Mouse (Mus musculus): Measurements from ENCODE around the gene Ap1g2. TPM values are rescaled to one million over a fixed set of nuclear protein-coding genes. Genes with fewer than 3 reads are reported as not detected.

Ap1g2 gene
- polyA plus RNA-seq, 1 experiment: 28.2 TPM

DNA sequence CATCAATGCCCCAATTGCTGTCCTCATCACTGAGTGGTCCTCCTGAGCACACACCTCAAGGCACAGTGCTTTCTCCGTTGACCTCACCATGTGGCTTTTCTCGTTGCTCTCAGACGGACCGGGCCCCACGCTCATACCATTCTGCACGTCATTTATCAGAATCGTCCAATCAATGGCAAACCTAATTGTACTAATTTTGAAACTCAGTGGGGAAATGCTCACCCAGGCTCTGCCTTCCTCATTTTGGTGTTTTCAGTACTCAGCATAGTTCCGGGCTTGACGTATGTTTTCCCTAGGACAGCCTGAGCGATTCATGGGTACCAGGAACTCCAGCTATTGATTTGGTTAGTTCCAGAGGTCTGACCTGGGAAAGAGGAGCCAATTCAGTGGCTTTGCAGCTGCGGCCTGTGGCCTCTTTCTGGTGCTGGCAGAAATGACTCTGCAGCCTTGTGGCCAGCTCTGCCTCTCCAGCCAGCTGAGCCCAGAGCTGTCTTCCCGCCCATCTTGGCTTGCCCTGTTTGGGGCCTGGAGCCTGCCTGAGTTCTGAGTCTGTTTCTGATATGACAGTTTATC, 40.5 kb upstream of the Ap1g2 start:
- Histone ChIP-seq H3K27me3 (replicated peaks; ENCODE audit: control insufficient read depth, insufficient read depth, low read length) (no peaks in the 10 kb centered on the region), H3K4me1 (ENCODE audit: control insufficient read depth, insufficient read depth, low read length) (no peaks in the 10 kb centered on the region), H3K4me3 (ENCODE audit: insufficient read depth, low read depth, low read length) (no peak overlapping the region), H3K36me3 (ENCODE audit: control insufficient read depth, insufficient read depth, low read length) (no peaks in the 10 kb centered on the region), H3K27ac (ENCODE audit: insufficient read depth, low read depth, low read length) (no peak overlapping the region)
- DNase-seq: peak; percentile 13
- TF ChIP-seq CTCF (conservative IDR thresholded peaks at IDR 0.05; ENCODE audit: insufficient read depth, insufficient read length, low read depth, low read length) (no peak), POLR2A (IDR thresholded peaks at IDR 0.05; ENCODE audit: low read depth, low read length) (no peak)
- WGBS: 84% methylated on average over 12 of the region's 12 CpGs

DNA sequence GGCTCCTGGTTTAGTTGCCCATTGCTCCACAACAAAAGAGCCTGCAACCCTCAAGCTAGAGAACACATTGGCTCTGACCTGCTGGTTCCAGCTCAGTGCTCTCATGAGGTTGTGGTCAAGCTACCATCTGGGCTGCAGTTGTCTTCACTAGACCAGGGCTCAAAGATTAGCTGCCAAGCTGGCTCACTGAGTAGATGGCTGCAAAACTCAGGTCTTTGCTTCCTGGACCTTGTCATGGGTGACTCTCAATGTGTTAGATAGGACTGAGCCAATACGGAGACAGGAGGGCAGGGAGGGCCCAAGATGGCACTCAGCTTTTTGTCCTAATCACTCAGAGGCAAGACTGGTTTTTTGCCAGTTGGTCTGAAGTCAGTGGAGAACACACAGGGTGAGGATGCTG, 39.9 kb upstream of the Ap1g2 start:
- 83% methylated on average over 1 of the region's 1 CpGs for WGBS
- Histone ChIP-seq H3K4me1 (ENCODE audit: control insufficient read depth, insufficient read depth, low read length) (no peaks in the 10 kb centered on the region), H3K4me3 (ENCODE audit: insufficient read depth, low read depth, low read length) (no peak overlapping the region), H3K27ac (ENCODE audit: insufficient read depth, low read depth, low read length) (no peak overlapping the region), H3K36me3 (ENCODE audit: control insufficient read depth, insufficient read depth, low read length) (no peaks in the 10 kb centered on the region), H3K27me3 (replicated peaks; ENCODE audit: control insufficient read depth, insufficient read depth, low read length) (no peaks in the 10 kb centered on the region)
- TF ChIP-seq CTCF (conservative IDR thresholded peaks at IDR 0.05; ENCODE audit: insufficient read depth, insufficient read length, low read depth, low read length): no peak
- no peak for TF ChIP-seq POLR2A (IDR thresholded peaks at IDR 0.05; ENCODE audit: low read depth, low read length)
- DNase-seq: peak; percentile 7

DNA sequence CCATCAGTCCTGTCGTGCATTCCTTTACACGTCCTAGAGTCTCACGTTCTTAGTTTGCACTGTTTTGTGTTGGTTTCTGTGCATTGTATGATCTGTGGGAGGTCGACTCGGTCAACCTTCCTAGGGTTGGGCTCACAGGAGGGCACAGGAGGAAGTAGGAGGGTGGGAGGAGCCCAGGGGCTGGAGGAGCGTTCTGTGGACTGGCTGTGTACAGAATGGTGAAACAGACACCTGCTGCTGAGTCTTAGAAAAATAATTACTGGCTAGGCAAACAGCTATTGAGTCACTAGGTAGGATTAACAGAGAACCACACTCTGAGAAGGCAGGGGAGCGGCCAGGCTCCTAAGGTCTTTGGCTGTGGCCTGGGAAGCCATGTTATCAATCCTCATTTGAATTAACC, 32.9 kb upstream of the Ap1g2 start:
- H3K4me3 ChIP-seq (ENCODE audit: insufficient read depth, low read depth, low read length): no peak overlapping the region
- H3K27me3 ChIP-seq (replicated peaks; ENCODE audit: control insufficient read depth, insufficient read depth, low read length): no peaks in the 10 kb centered on the region
- WGBS: 45% methylated on average over 7 of the region's 7 CpGs
- TF ChIP-seq CTCF (conservative IDR thresholded peaks at IDR 0.05; ENCODE audit: insufficient read depth, insufficient read length, low read depth, low read length): no peak
- no peak for TF ChIP-seq POLR2A (IDR thresholded peaks at IDR 0.05; ENCODE audit: low read depth, low read length)
- no peaks in the 10 kb centered on the region for H3K36me3 ChIP-seq (ENCODE audit: control insufficient read depth, insufficient read depth, low read length)
- no peaks in the 10 kb centered on the region for H3K4me1 ChIP-seq (ENCODE audit: control insufficient read depth, insufficient read depth, low read length)
- H3K27ac ChIP-seq (ENCODE audit: insufficient read depth, low read depth, low read length): no peak overlapping the region
- DNase-seq: no peak

DNA sequence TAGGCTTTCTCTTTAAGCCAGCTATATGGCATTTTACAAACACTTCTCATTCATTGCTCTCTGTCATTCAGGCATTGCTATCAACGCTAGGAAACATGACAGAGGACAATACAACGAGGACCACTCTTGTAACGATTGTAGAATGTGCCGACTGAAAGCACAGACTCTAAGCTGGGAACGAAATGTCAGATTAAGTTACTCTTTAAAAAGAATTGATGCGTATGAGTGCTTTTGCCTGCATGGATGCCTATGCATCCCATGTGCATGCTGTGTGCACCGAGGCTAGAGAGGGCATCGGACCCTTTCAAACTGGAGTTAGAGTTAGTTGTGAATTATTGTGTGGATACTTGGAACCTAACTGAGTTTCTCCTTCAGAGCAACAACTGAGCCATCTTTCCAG, 29.3 kb upstream of the Ap1g2 start:
- no peak overlapping the region for H3K4me3 ChIP-seq (ENCODE audit: insufficient read depth, low read depth, low read length)
- 36% methylated on average over 8 of the region's 8 CpGs for WGBS
- H3K27ac ChIP-seq (ENCODE audit: insufficient read depth, low read depth, low read length): no peak overlapping the region
- H3K27me3 ChIP-seq (replicated peaks; ENCODE audit: control insufficient read depth, insufficient read depth, low read length): no peaks in the 10 kb centered on the region
- no peaks in the 10 kb centered on the region for H3K36me3 ChIP-seq (ENCODE audit: control insufficient read depth, insufficient read depth, low read length)
- no peak for TF ChIP-seq POLR2A (IDR thresholded peaks at IDR 0.05; ENCODE audit: low read depth, low read length)
- no peak for TF ChIP-seq CTCF (conservative IDR thresholded peaks at IDR 0.05; ENCODE audit: insufficient read depth, insufficient read length, low read depth, low read length)
- no peak for DNase-seq
- no peaks in the 10 kb centered on the region for H3K4me1 ChIP-seq (ENCODE audit: control insufficient read depth, insufficient read depth, low read length)

DNA sequence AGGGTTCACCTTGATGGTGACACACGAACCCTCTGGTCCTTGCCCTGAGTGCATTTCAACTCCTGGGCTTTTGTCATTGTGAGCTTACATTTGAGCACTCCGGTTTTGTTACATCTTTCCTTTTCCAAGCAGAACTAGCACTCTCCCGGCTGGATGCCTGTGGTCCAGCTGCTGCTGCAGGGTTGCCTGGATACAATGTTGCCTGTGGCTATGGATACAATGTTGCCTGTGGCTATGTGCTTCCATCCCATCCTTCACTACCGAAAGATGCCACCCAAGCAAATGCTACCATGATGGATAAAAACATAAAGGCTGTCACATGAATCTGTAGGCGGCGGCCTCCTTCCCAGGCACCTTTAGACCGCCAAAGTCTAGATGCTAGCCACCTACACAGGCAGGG, 20.1 kb upstream of the Ap1g2 start:
- 89% methylated on average over 7 of the region's 7 CpGs for WGBS
- H3K27ac ChIP-seq (ENCODE audit: insufficient read depth, low read depth, low read length): no peak overlapping the region
- no peaks in the 10 kb centered on the region for H3K27me3 ChIP-seq (replicated peaks; ENCODE audit: control insufficient read depth, insufficient read depth, low read length)
- H3K4me1 ChIP-seq (ENCODE audit: control insufficient read depth, insufficient read depth, low read length): no peaks in the 10 kb centered on the region
- TF ChIP-seq CTCF (conservative IDR thresholded peaks at IDR 0.05; ENCODE audit: insufficient read depth, insufficient read length, low read depth, low read length) (no peak), POLR2A (IDR thresholded peaks at IDR 0.05; ENCODE audit: low read depth, low read length) (no peak)
- H3K4me3 ChIP-seq (ENCODE audit: insufficient read depth, low read depth, low read length): no peak overlapping the region
- no peaks in the 10 kb centered on the region for H3K36me3 ChIP-seq (ENCODE audit: control insufficient read depth, insufficient read depth, low read length)
- DNase-seq: no peak

DNA sequence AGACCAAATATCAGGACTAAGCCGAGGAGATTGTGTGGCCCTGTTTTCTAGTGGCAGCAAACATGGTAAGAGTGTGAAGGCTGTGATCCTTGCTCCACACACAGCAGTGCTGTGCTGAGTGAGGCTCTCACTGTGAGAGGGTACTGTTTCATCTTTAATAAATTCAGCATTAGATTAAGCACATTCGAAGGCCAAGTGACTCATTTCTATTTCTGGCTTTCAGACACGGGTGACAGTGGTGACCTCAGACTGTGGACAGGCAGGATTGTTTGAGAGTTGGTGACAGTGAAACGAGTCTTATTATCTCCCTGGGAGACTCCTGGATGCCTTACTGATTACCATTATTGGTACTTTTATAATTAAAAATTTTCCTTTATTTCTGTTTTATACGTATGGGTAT, 19.3 kb upstream of the Ap1g2 start:
- no peak overlapping the region for H3K4me3 ChIP-seq (ENCODE audit: insufficient read depth, low read depth, low read length)
- no peak for DNase-seq
- no peak overlapping the region for H3K27ac ChIP-seq (ENCODE audit: insufficient read depth, low read depth, low read length)
- H3K4me1 ChIP-seq (ENCODE audit: control insufficient read depth, insufficient read depth, low read length): no peaks in the 10 kb centered on the region
- TF ChIP-seq CTCF (conservative IDR thresholded peaks at IDR 0.05; ENCODE audit: insufficient read depth, insufficient read length, low read depth, low read length) (no peak), POLR2A (IDR thresholded peaks at IDR 0.05; ENCODE audit: low read depth, low read length) (no peak)
- 80% methylated on average over 5 of the region's 5 CpGs for WGBS
- no peaks in the 10 kb centered on the region for H3K36me3 ChIP-seq (ENCODE audit: control insufficient read depth, insufficient read depth, low read length)
- H3K27me3 ChIP-seq (replicated peaks; ENCODE audit: control insufficient read depth, insufficient read depth, low read length): no peaks in the 10 kb centered on the region

DNA sequence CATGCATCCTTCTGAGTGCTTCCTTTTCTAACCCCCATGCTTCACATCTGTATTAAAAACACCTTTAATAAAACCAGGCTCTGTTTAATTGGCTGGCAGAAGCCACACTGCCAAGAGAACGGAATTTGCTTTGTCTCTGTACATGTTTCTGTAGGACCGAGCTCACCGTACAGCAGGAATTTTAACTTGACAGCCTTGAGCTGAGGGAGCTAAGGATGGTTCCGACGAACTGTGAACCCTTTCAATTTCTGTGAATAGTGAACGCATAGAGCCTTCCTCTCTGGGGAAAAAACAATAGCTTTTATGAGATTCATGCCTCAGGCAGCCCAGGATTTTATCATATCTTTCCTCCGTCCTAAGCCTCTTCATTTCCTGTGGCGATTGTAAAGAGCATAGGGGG, 16.0 kb upstream of the Ap1g2 start:
- TF ChIP-seq POLR2A (IDR thresholded peaks at IDR 0.05; ENCODE audit: low read depth, low read length) (no peak), CTCF (conservative IDR thresholded peaks at IDR 0.05; ENCODE audit: insufficient read depth, insufficient read length, low read depth, low read length) (no peak)
- Histone ChIP-seq H3K4me3 (ENCODE audit: insufficient read depth, low read depth, low read length) (no peak overlapping the region), H3K27ac (ENCODE audit: insufficient read depth, low read depth, low read length) (no peak overlapping the region), H3K36me3 (ENCODE audit: control insufficient read depth, insufficient read depth, low read length) (no peaks in the 10 kb centered on the region), H3K27me3 (replicated peaks; ENCODE audit: control insufficient read depth, insufficient read depth, low read length) (no peaks in the 10 kb centered on the region), H3K4me1 (ENCODE audit: control insufficient read depth, insufficient read depth, low read length) (no peaks in the 10 kb centered on the region)
- no peak for DNase-seq
- WGBS: 42% methylated on average over 8 of the region's 8 CpGs
